15 mouse cellular contexts compared by ENCODE assay signal in genomic region chr4:136289918-136290780, GRCm38 (mm10). TPM values are rescaled to one million over a fixed set of nuclear protein-coding genes. Genes with fewer than 3 reads are reported as not detected.
DNase-seq lines count a peak whose midpoint lies in the region; ATAC-seq and TF ChIP-seq lines count a peak whose summit lies in the region.
"Had no signal": no experiment of that assay in that cellular context is flagged by ENCODE, and none has a peak within 500 bp of the region (broad histone marks: within the 10 kb centered on the region; RNA-seq: fewer than 3 reads in every experiment).

No protein-coding gene starts in this region.

- H3K9ac ChIP-seq in forebrain, embryonic 11.5 days (ENCODE audit: low read length): peak overlapping the region; percentile 20; the same call in 1 of the 2 replicates
- H3K9ac ChIP-seq in forebrain, embryonic 15.5 days (replicated peaks): no peak overlapping the region
- H3K9ac ChIP-seq in embryonic facial prominence, embryonic 11.5 days (replicated peaks; ENCODE audit: low read length): no peak overlapping the region; the same call in 1 of the 2 replicates
- no peak overlapping the region for H3K9ac ChIP-seq in hindbrain, postnatal 0 days (replicated peaks; ENCODE audit: low read length)
- H3K9ac ChIP-seq: liver, postnatal 0 days had no signal

- peaks cover 15% of the 10 kb centered on the region; the same call in 1 of the 2 replicates for H3K4me1 ChIP-seq in forebrain, embryonic 11.5 days (replicated peaks; ENCODE audit: control insufficient read depth, insufficient read depth, low read length)
- peaks cover 31% of the 10 kb centered on the region for H3K4me1 ChIP-seq in forebrain, embryonic 15.5 days
- no peaks in the 10 kb centered on the region; the same call in 1 of the 2 replicates for H3K4me1 ChIP-seq in embryonic facial prominence, embryonic 11.5 days (ENCODE audit: control insufficient read depth, insufficient read depth, low read length)
- H3K4me1 ChIP-seq in hindbrain, postnatal 0 days (ENCODE audit: insufficient read depth, low read length): 0 out of 2 replicates have a peak, but pooled peaks cover 4% of the 10 kb centered on the region

- 25% methylated on average over 66 of the region's 66 CpGs for WGBS in forebrain, embryonic 11.5 days
- 37% methylated on average over 66 of the region's 66 CpGs for WGBS in forebrain, embryonic 15.5 days
- 36% methylated on average over 66 of the region's 66 CpGs for WGBS in embryonic facial prominence, embryonic 11.5 days
- 39% methylated on average over 65 of the region's 66 CpGs for WGBS in hindbrain, postnatal 0 days

- TF ChIP-seq CTCF in hindbrain, postnatal 0 days (IDR thresholded peaks at IDR 0.05; ENCODE audit: low read depth): no peak

- peaks cover 3% of the 10 kb centered on the region; the same call in 1 of the 2 replicates for H3K9me3 ChIP-seq in forebrain, embryonic 11.5 days (ENCODE audit: control insufficient read depth, low read length)
- H3K9me3 ChIP-seq in forebrain, embryonic 15.5 days: no peaks in the 10 kb centered on the region
- no peaks in the 10 kb centered on the region for H3K9me3 ChIP-seq in embryonic facial prominence, embryonic 11.5 days (replicated peaks; ENCODE audit: control insufficient read depth, low read length)
- no peaks in the 10 kb centered on the region for H3K9me3 ChIP-seq in hindbrain, postnatal 0 days (ENCODE audit: low read length)

- no peak overlapping the region for H3K27ac ChIP-seq in forebrain, embryonic 11.5 days (ENCODE audit: low read depth, low read length)
- no peak overlapping the region for H3K27ac ChIP-seq in forebrain, embryonic 15.5 days (replicated peaks)
- H3K27ac ChIP-seq in embryonic facial prominence, embryonic 11.5 days (replicated peaks; ENCODE audit: low read depth, low read length): no peak overlapping the region
- H3K27ac ChIP-seq in hindbrain, postnatal 0 days: no peak overlapping the region
- H3K27ac ChIP-seq: stomach, postnatal 0 days had no signal

- no peak for DNase-seq in forebrain, embryonic 11.5 days (ENCODE audit: low spot score)
- DNase-seq in embryonic facial prominence, embryonic 11.5 days (ENCODE audit: low spot score): peak; percentile 8
- DNase-seq in hindbrain, postnatal 0 days (ENCODE audit: low spot score): no peak
- peak; percentile 36 for DNase-seq in neural tube, embryonic 10.5 days (ENCODE audit: extremely low spot score, low spot score)
- DNase-seq in cerebellum, postnatal 14 days: no peak
- no peak for DNase-seq in layer of hippocampus, postnatal 36 days
- DNase-seq: adrenal gland, postnatal 36 days; cerebellum, adult 18-20 months; kidney, postnatal 36 days; liver, postnatal 0 days had no signal

- H3K27me3 ChIP-seq in forebrain, embryonic 11.5 days (ENCODE audit: control insufficient read depth, insufficient read depth, low read length): peaks cover 17% of the 10 kb centered on the region
- no peaks in the 10 kb centered on the region for H3K27me3 ChIP-seq in forebrain, embryonic 15.5 days
- H3K27me3 ChIP-seq in embryonic facial prominence, embryonic 11.5 days (ENCODE audit: control insufficient read depth, insufficient read depth, low read length): peaks cover 6% of the 10 kb centered on the region
- no peaks in the 10 kb centered on the region for H3K27me3 ChIP-seq in hindbrain, postnatal 0 days (ENCODE audit: insufficient read depth, low read length)
- H3K27me3 ChIP-seq: megakaryocyte, embryonic 14.5 days had no signal

- H3K36me3 ChIP-seq in forebrain, embryonic 11.5 days (ENCODE audit: control insufficient read depth, insufficient read depth, low read length): peaks cover 13% of the 10 kb centered on the region
- H3K36me3 ChIP-seq in forebrain, embryonic 15.5 days: peaks cover 65% of the 10 kb centered on the region
- peaks cover 13% of the 10 kb centered on the region for H3K36me3 ChIP-seq in embryonic facial prominence, embryonic 11.5 days (replicated peaks; ENCODE audit: control insufficient read depth, insufficient read depth, low read depth, low read length)
- H3K36me3 ChIP-seq in hindbrain, postnatal 0 days (ENCODE audit: insufficient read depth, low read length): peaks cover 45% of the 10 kb centered on the region

- no peak for ATAC-seq in forebrain, embryonic 11.5 days (replicated peaks; ENCODE audit: low FRiP score)
- no peak for ATAC-seq in forebrain, embryonic 15.5 days (replicated peaks)
- ATAC-seq in embryonic facial prominence, embryonic 11.5 days (replicated peaks; ENCODE audit: insufficient number of reproducible peaks, low FRiP score, low TSS enrichment, low read depth): no peak
- no peak for ATAC-seq in hindbrain, postnatal 0 days
- ATAC-seq in monocyte, adult 5-6 weeks (replicated peaks; ENCODE audit: insufficient number of reproducible peaks, low FRiP score, low TSS enrichment, poor library complexity, severe bottlenecking): no peak
- ATAC-seq: liver, postnatal 0 days had no signal

- peak overlapping the region; percentile 13; the same call in 1 of the 2 replicates for H3K4me2 ChIP-seq in forebrain, embryonic 11.5 days (ENCODE audit: low read depth, low read length, severe bottlenecking)
- no peak overlapping the region; the same call in 1 of the 2 replicates for H3K4me2 ChIP-seq in forebrain, embryonic 15.5 days (replicated peaks)
- no peak overlapping the region for H3K4me2 ChIP-seq in embryonic facial prominence, embryonic 11.5 days (ENCODE audit: low read depth, low read length)
- peak overlapping the region; percentile 13; the same call in 1 of the 2 replicates for H3K4me2 ChIP-seq in hindbrain, postnatal 0 days (ENCODE audit: low read depth, low read length)

- peak overlapping the region; percentile 9; the same call in 1 of the 2 replicates for H3K4me3 ChIP-seq in forebrain, embryonic 11.5 days (ENCODE audit: low read depth, low read length)
- no peak overlapping the region for H3K4me3 ChIP-seq in forebrain, embryonic 15.5 days
- no peak overlapping the region for H3K4me3 ChIP-seq in embryonic facial prominence, embryonic 11.5 days (ENCODE audit: low read depth, low read length)
- no peak overlapping the region for H3K4me3 ChIP-seq in hindbrain, postnatal 0 days (ENCODE audit: low read length)
- H3K4me3 ChIP-seq: erythroblast, embryonic 14.5 days had no signal

RNA-seq across cellular contexts. Expression of gene Zfp46, which starts 5.7 kb away (rescaled TPM):
- 28.2 and 30.8 TPM in 2 replicates for polyA plus RNA-seq in forebrain, embryonic 11.5 days (2014; fragmentation: Nextera tagmentation; extraction: Ambion mirVana)
- 42.2 and 46.1 TPM in 2 replicates for polyA plus RNA-seq in forebrain, embryonic 15.5 days (2015; fragmentation: Nextera tagmentation; extraction: Ambion mirVana)
- polyA plus RNA-seq in embryonic facial prominence, embryonic 11.5 days (2014; fragmentation: Nextera tagmentation; extraction: Ambion mirVana): 24.3 and 28.0 TPM in 2 replicates
- 53.4 and 61.5 TPM in 2 replicates for total RNA-seq in hindbrain, postnatal 0 days (2014; rRNA removed)
- 22.4 and 22.6 TPM in 2 replicates for polyA plus RNA-seq in hindbrain, postnatal 0 days (2015; fragmentation: Nextera tagmentation; extraction: Ambion mirVana)
- 5.8 to 10.2 TPM (median 5.9 TPM) in 3 replicates for total RNA-seq in monocyte, adult 5-6 weeks (2017)
- 10 to 100 TPM; 37.7 to 43.1 TPM for total RNA-seq in layer of hippocampus, postnatal 36 days (2021)

RNA-seq across cellular contexts. Expression of gene Hnrnpr, which starts 20.6 kb away (rescaled TPM):
- polyA plus RNA-seq in forebrain, embryonic 11.5 days (2014; fragmentation: Nextera tagmentation; extraction: Ambion mirVana): 193 and 215 TPM in 2 replicates
- polyA plus RNA-seq in forebrain, embryonic 15.5 days (2015; fragmentation: Nextera tagmentation; extraction: Ambion mirVana): 247 and 258 TPM in 2 replicates
- 186 and 203 TPM in 2 replicates for polyA plus RNA-seq in embryonic facial prominence, embryonic 11.5 days (2014; fragmentation: Nextera tagmentation; extraction: Ambion mirVana)
- 66.4 and 69.0 TPM in 2 replicates for total RNA-seq in hindbrain, postnatal 0 days (2014; rRNA removed)
- polyA plus RNA-seq in hindbrain, postnatal 0 days (2015; fragmentation: Nextera tagmentation; extraction: Ambion mirVana): 154 and 159 TPM in 2 replicates
- total RNA-seq in monocyte, adult 5-6 weeks (2017): 208 to 281 TPM (median 261 TPM) in 3 replicates
- 10 to 100 TPM; 88.7 TPM for total RNA-seq in layer of hippocampus, postnatal 36 days (2021)

RNA-seq across cellular contexts. Expression of gene Tcea3, which starts 42.6 kb away (rescaled TPM):
- 1.1 and 1.6 TPM in 2 replicates for polyA plus RNA-seq in forebrain, embryonic 11.5 days (2014; fragmentation: Nextera tagmentation; extraction: Ambion mirVana)
- 0.57 and 1.0 TPM in 2 replicates for polyA plus RNA-seq in forebrain, embryonic 15.5 days (2015; fragmentation: Nextera tagmentation; extraction: Ambion mirVana)
- 1.3 and 1.4 TPM in 2 replicates for polyA plus RNA-seq in embryonic facial prominence, embryonic 11.5 days (2014; fragmentation: Nextera tagmentation; extraction: Ambion mirVana)
- 2.2 TPM in 1 of 2 replicates, not detected in the other for total RNA-seq in hindbrain, postnatal 0 days (2014; rRNA removed)
- polyA plus RNA-seq in hindbrain, postnatal 0 days (2015; fragmentation: Nextera tagmentation; extraction: Ambion mirVana): 2.7 and 3.3 TPM in 2 replicates
- 20.6 to 37.7 TPM (median 29.0 TPM) in 3 replicates for total RNA-seq in monocyte, adult 5-6 weeks (2017)
- under 1 TPM; 0.27 to 0.30 TPM for total RNA-seq in layer of hippocampus, postnatal 36 days (2021)
- polyA plus RNA-seq: erythroblast, embryonic 14.5 days had no signal

Comparison
In these comparisons a context has a peak if more than half of its experiments do, and no peak if none do; other contexts are left out.
1. H3K4me2 ChIP-seq: peak in forebrain, embryonic 11.5 days (single experiment) and hindbrain, postnatal 0 days (single experiment); none in forebrain, embryonic 15.5 days (single experiment) and embryonic facial prominence, embryonic 11.5 days (single experiment).
2. DNase-seq: peak in embryonic facial prominence, embryonic 11.5 days (single experiment) and neural tube, embryonic 10.5 days (single experiment); none in forebrain, embryonic 11.5 days (single experiment), hindbrain, postnatal 0 days (single experiment), cerebellum, postnatal 14 days (0 of 2) and layer of hippocampus, postnatal 36 days (0 of 2).